ENCODE assay signal across 9 mouse cellular contexts in the genomic region with DNA sequence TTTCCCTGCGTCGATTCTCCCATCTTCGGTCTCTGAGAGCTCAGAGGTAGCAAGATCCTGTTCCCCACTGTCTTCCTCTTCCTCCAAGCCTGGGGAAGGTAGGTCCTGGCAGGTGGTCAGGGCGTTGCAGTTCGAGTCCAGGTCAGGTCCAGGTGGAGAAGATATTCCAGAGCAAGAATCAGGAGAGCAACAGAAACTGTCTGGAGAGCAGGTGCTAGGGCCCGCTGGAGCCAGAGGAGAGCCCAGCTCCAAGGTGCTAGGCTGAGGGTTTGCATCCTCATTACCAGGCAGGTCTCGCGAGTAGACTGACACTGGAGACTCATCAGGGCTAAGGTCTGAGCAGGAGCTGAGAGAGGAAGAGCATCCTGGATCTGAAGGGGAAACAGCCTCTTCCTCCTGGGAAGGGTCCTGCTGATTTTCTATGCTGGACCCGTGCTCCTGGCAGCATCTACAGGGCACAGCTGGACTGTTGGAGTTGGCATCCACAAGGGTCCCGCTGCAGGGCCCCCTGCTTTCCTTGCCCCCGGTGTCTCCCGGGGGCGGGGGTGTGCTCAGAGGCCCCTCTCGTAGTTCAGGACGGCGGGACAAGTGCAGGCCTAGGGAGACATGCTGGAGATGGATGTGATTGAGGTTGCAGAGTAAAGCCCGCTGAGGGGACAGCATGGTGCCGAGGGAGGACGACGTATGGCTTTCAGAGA. TPM values are rescaled to one million over a fixed set of nuclear protein-coding genes. Genes with fewer than 3 reads are reported as not detected.
DNase-seq lines count a peak whose midpoint lies in the region; ATAC-seq and TF ChIP-seq lines count a peak whose summit lies in the region.
"Had no signal": no experiment of that assay in that cellular context is flagged by ENCODE, and none has a peak within 500 bp of the region (broad histone marks: within the 10 kb centered on the region; RNA-seq: fewer than 3 reads in every experiment).

No protein-coding gene starts in this region.

- H3K9ac ChIP-seq in heart, embryonic 14.5 days (ENCODE audit: low read length) = peak overlapping the region; percentile 74; the same call in 1 of the 2 replicates
- peak overlapping the region; percentile 68 for H3K9ac ChIP-seq in forebrain, postnatal 0 days
- H3K9ac ChIP-seq in midbrain, embryonic 14.5 days (replicated peaks; ENCODE audit: low read length) = peak overlapping the region; percentile 84

- no peak for TF ChIP-seq CTCF in brain, embryonic 14.5 days (IDR thresholded peaks at IDR 0.05; ENCODE audit: borderline replicate concordance, extremely low read depth, insufficient read depth, insufficient read length)
- no peak for TF ChIP-seq CTCF in forebrain, postnatal 0 days (IDR thresholded peaks at IDR 0.05; ENCODE audit: low read depth)

- ATAC-seq in heart, embryonic 14.5 days (ENCODE audit: insufficient number of reproducible peaks, insufficient read depth, low FRiP score, low read depth) = no peak
- no peak for ATAC-seq in forebrain, postnatal 0 days
- no peak for ATAC-seq in midbrain, embryonic 14.5 days (ENCODE audit: low FRiP score, low TSS enrichment)

- no peak overlapping the region for H3K27ac ChIP-seq in heart, embryonic 14.5 days (replicated peaks in 1 of 2; ENCODE audit: control insufficient read depth in 1 of 2, insufficient read depth in 1 of 2, low read depth in 2 of 2, low read length in 2 of 2)
- H3K27ac ChIP-seq in forebrain, postnatal 0 days (ENCODE audit: low read depth, low read length) = peak overlapping the region; percentile 80; the same call in 1 of the 2 replicates
- H3K27ac ChIP-seq in midbrain, embryonic 14.5 days (replicated peaks; ENCODE audit: low read depth, low read length) = peak overlapping the region; percentile 52

- peaks cover 26% of the 10 kb centered on the region for H3K27me3 ChIP-seq in heart, embryonic 14.5 days (ENCODE audit: control insufficient read depth, insufficient read depth, low read length)
- H3K27me3 ChIP-seq in forebrain, postnatal 0 days (ENCODE audit: insufficient read depth, low read length) = no peaks in the 10 kb centered on the region
- H3K27me3 ChIP-seq in midbrain, embryonic 14.5 days (ENCODE audit: control insufficient read depth, insufficient read depth, low read length) = 0 out of 2 replicates have a peak, but pooled peaks cover 4% of the 10 kb centered on the region
- H3K27me3 ChIP-seq: Patski had no signal

- 14% methylated on average over 20 of the region's 20 CpGs for WGBS in heart, embryonic 14.5 days
- WGBS in forebrain, postnatal 0 days = 8% methylated on average over 20 of the region's 20 CpGs
- 8% methylated on average over 20 of the region's 20 CpGs for WGBS in midbrain, embryonic 14.5 days

- no peak for DNase-seq in heart, adult 8-10 months (ENCODE audit: low spot score)
- peak; percentile 5 for DNase-seq in brain, embryonic 14.5 days (ENCODE audit: low read depth)
- peak; percentile 16 for DNase-seq in forebrain, postnatal 0 days
- DNase-seq in midbrain, embryonic 14.5 days = no peak
- DNase-seq in frontal cortex, adult 2 months (ENCODE audit: extremely low spot score in 1 of 2, low spot score in 1 of 2) = no peak
- no peak for DNase-seq in natural killer cell, adult 2 months (ENCODE audit: low spot score in 2 of 2)
- DNase-seq in adrenal gland, postnatal 4 days (ENCODE audit: low spot score in 2 of 2) = no peak

- H3K4me1 ChIP-seq in heart, embryonic 14.5 days (ENCODE audit: control insufficient read depth in 2 of 2, insufficient read depth in 2 of 2, low read length in 2 of 2) = peaks cover 9 to 14% of the 10 kb centered on the region in 2 experiments; a peak in 3 of 4 replicates
- H3K4me1 ChIP-seq in forebrain, postnatal 0 days (ENCODE audit: insufficient read depth) = 0 out of 2 replicates have a peak, but pooled peaks cover 10% of the 10 kb centered on the region
- peaks cover 16% of the 10 kb centered on the region; the same call in 1 of the 2 replicates for H3K4me1 ChIP-seq in midbrain, embryonic 14.5 days (ENCODE audit: control insufficient read depth, insufficient read depth, low read length)

- H3K36me3 ChIP-seq in heart, embryonic 14.5 days (ENCODE audit: control insufficient read depth, insufficient read depth, low read length) = peaks cover 26% of the 10 kb centered on the region
- H3K36me3 ChIP-seq in forebrain, postnatal 0 days (ENCODE audit: insufficient read depth) = peaks cover 52% of the 10 kb centered on the region
- peaks cover 57% of the 10 kb centered on the region for H3K36me3 ChIP-seq in midbrain, embryonic 14.5 days (ENCODE audit: control insufficient read depth, insufficient read depth, low read length)

- no peak for TF ChIP-seq POLR2A in brain, embryonic 14.5 days (IDR thresholded peaks at IDR 0.05; ENCODE audit: borderline replicate concordance, extremely low read depth, insufficient read depth, insufficient read length, poor library complexity, severe bottlenecking)

- H3K4me3 ChIP-seq in heart, embryonic 14.5 days (ENCODE audit: control insufficient read depth in 1 of 2, insufficient read depth in 1 of 2, low read depth in 1 of 2, low read length in 2 of 2) = peak overlapping the region in 1 of 2 experiments; percentile 66; a peak in 3 of 4 replicates
- H3K4me3 ChIP-seq in forebrain, postnatal 0 days (ENCODE audit: low read depth, low read length) = peak overlapping the region; percentile 72
- H3K4me3 ChIP-seq in midbrain, embryonic 14.5 days (replicated peaks; ENCODE audit: low read depth, low read length) = peak overlapping the region; percentile 68

- no peaks in the 10 kb centered on the region for H3K9me3 ChIP-seq in heart, embryonic 14.5 days (ENCODE audit: control insufficient read depth, low read length)
- no peaks in the 10 kb centered on the region for H3K9me3 ChIP-seq in forebrain, postnatal 0 days (ENCODE audit: low read length)
- H3K9me3 ChIP-seq in midbrain, embryonic 14.5 days (ENCODE audit: control insufficient read depth, low read length) = no peaks in the 10 kb centered on the region

- H3K4me2 ChIP-seq in heart, embryonic 14.5 days (ENCODE audit: low read length) = peak overlapping the region; percentile 98
- peak overlapping the region; percentile 95 for H3K4me2 ChIP-seq in forebrain, postnatal 0 days (ENCODE audit: low read depth)
- peak overlapping the region; percentile 80 for H3K4me2 ChIP-seq in midbrain, embryonic 14.5 days (ENCODE audit: low read length)

RNA-seq across cellular contexts. Expression of a gene that starts 1.2 kb away (rescaled TPM):
- polyA plus RNA-seq in heart, embryonic 14.5 days (2014; fragmentation: Nextera tagmentation; extraction: Ambion mirVana) = 6.8 and 7.5 TPM in 2 replicates
- total RNA-seq in heart, adult 8-10 months (2022) = 10 to 100 TPM; 24.4 to 29.1 (median 28.5) TPM
- 131 and 149 TPM in 2 replicates for polyA plus RNA-seq in brain, embryonic 14.5 days (2012; rRNA removed)
- 148 and 158 TPM in 2 replicates for total RNA-seq in forebrain, postnatal 0 days (2014; rRNA removed)
- polyA plus RNA-seq in forebrain, postnatal 0 days (2015; fragmentation: Nextera tagmentation; extraction: Ambion mirVana) = 86.1 and 101 TPM in 2 replicates
- 90.1 and 107 TPM in 2 replicates for polyA plus RNA-seq in midbrain, embryonic 14.5 days (2014; fragmentation: Nextera tagmentation; extraction: Ambion mirVana)
- polyA plus RNA-seq in frontal cortex, adult 2 months (2012; rRNA removed) = 153 and 157 TPM in 2 replicates
- 10 to 100 TPM; 21.9 to 27.4 TPM for total RNA-seq in adrenal gland, postnatal 4 days (2021)

RNA-seq across cellular contexts. Expression of a gene that starts 8.9 kb away (rescaled TPM):
- not detected in 2 replicates for polyA plus RNA-seq in heart, embryonic 14.5 days (2014; fragmentation: Nextera tagmentation; extraction: Ambion mirVana)
- not detected for total RNA-seq in heart, adult 8-10 months (2022)
- 0.03 and 0.05 TPM in 2 replicates for polyA plus RNA-seq in brain, embryonic 14.5 days (2012; rRNA removed)
- total RNA-seq in forebrain, postnatal 0 days (2014; rRNA removed) = not detected in 2 replicates
- not detected in 2 replicates for polyA plus RNA-seq in forebrain, postnatal 0 days (2015; fragmentation: Nextera tagmentation; extraction: Ambion mirVana)
- polyA plus RNA-seq in midbrain, embryonic 14.5 days (2014; fragmentation: Nextera tagmentation; extraction: Ambion mirVana) = not detected in 2 replicates
- polyA plus RNA-seq in frontal cortex, adult 2 months (2012; rRNA removed) = 0.08 TPM in 1 of 2 replicates, not detected in the other
- not detected for total RNA-seq in adrenal gland, postnatal 4 days (2021)

RNA-seq across cellular contexts. Expression of a gene that starts 9.8 kb away (rescaled TPM):
- 92.6 and 96.9 TPM in 2 replicates for polyA plus RNA-seq in heart, embryonic 14.5 days (2014; fragmentation: Nextera tagmentation; extraction: Ambion mirVana)
- total RNA-seq in heart, adult 8-10 months (2022) = 10 to 100 TPM; 20.8 to 23.2 (median 22.3) TPM
- polyA plus RNA-seq in brain, embryonic 14.5 days (2012; rRNA removed) = 169 and 202 TPM in 2 replicates
- total RNA-seq in forebrain, postnatal 0 days (2014; rRNA removed) = 421 and 510 TPM in 2 replicates
- 435 and 441 TPM in 2 replicates for polyA plus RNA-seq in forebrain, postnatal 0 days (2015; fragmentation: Nextera tagmentation; extraction: Ambion mirVana)
- 364 and 475 TPM in 2 replicates for polyA plus RNA-seq in midbrain, embryonic 14.5 days (2014; fragmentation: Nextera tagmentation; extraction: Ambion mirVana)
- 97.5 and 98.5 TPM in 2 replicates for polyA plus RNA-seq in frontal cortex, adult 2 months (2012; rRNA removed)
- total RNA-seq in adrenal gland, postnatal 4 days (2021) = 10 to 100 TPM; 79.4 to 85.0 TPM

RNA-seq across cellular contexts. Expression of a gene that starts 44.0 kb away (rescaled TPM):
- 0.11 TPM in 1 of 2 replicates, not detected in the other for polyA plus RNA-seq in heart, embryonic 14.5 days (2014; fragmentation: Nextera tagmentation; extraction: Ambion mirVana)
- not detected for total RNA-seq in heart, adult 8-10 months (2022)
- polyA plus RNA-seq in brain, embryonic 14.5 days (2012; rRNA removed) = 0.14 and 0.21 TPM in 2 replicates
- 0.08 and 0.76 TPM in 2 replicates for total RNA-seq in forebrain, postnatal 0 days (2014; rRNA removed)
- 0.19 TPM in 1 of 2 replicates, not detected in the other for polyA plus RNA-seq in forebrain, postnatal 0 days (2015; fragmentation: Nextera tagmentation; extraction: Ambion mirVana)
- polyA plus RNA-seq in midbrain, embryonic 14.5 days (2014; fragmentation: Nextera tagmentation; extraction: Ambion mirVana) = 0.07 and 0.29 TPM in 2 replicates
- polyA plus RNA-seq in frontal cortex, adult 2 months (2012; rRNA removed) = not detected in 2 replicates
- 10 to 100 TPM; 11.2 to 24.5 TPM for total RNA-seq in adrenal gland, postnatal 4 days (2021)

Comparison
In these comparisons a context has a peak if more than half of its experiments do, and no peak if none do; other contexts are left out.
1. H3K27ac ChIP-seq: peak in forebrain, postnatal 0 days (single experiment) and midbrain, embryonic 14.5 days (single experiment); none in heart, embryonic 14.5 days (0 of 2).
2. DNase-seq: peak in brain, embryonic 14.5 days (single experiment) and forebrain, postnatal 0 days (single experiment); none in heart, adult 8-10 months (single experiment), midbrain, embryonic 14.5 days (single experiment), frontal cortex, adult 2 months (0 of 2), natural killer cell, adult 2 months (0 of 2) and adrenal gland, postnatal 4 days (0 of 2).
3. RNA of a gene that starts 1.2 kb away (polyA plus RNA-seq): 153 to 157 TPM in frontal cortex, adult 2 months, 131 to 149 TPM in brain, embryonic 14.5 days, 86.1 to 101 TPM in forebrain, postnatal 0 days and 90.1 to 107 TPM in midbrain, embryonic 14.5 days; 6.8 to 7.5 TPM in heart, embryonic 14.5 days; every median in the first group is over 10 times any median in the second.
4. Peak in every context shown above with its lines, with median percentiles within 50 percentile points of each other: H3K4me2 ChIP-seq and H3K9ac ChIP-seq.